Mouse (Mus musculus) midbrain, postnatal 0 days (tissue): Measurements from ENCODE around the gene Nlrc5. TPM values are rescaled to one million over a fixed set of nuclear protein-coding genes. Genes with fewer than 3 reads are reported as not detected.
"Not testable (repeated sequence)": the region's sequence is repeated elsewhere in the genome, so short reads cannot be mapped to it uniquely, and the experiment has no call there.

Experiments
- ATAC-seq: fragments of 200-750 bp; cut with Nextera tagmentation; 2 replicates; pipeline ENCODE4 v1.8.0; 2017; ENCODE audit warnings: moderate number of reproducible peaks, mild to moderate bottlenecking, moderate TSS enrichment, moderate library complexity; ENCODE audit not compliant: low FRiP score
- DNase-seq: peaks from one replicate; pipeline ENCODE4 v3.0.0-alpha.2; 2015; ENCODE audit warnings: low spot score
- H3K27ac ChIP-seq: fragments of 300-500 bp; sonication (generic); 2 replicates; pipeline ENCODE4 v1.5.1; 2014; ENCODE audit warnings: low read depth, mild to moderate bottlenecking, low read length, mixed read lengths
- H3K27me3 ChIP-seq: fragments of 300-500 bp; sonication (generic); 2 replicates; pipeline ENCODE4 v1.6.1; 2014; ENCODE audit warnings: low read length, control low read depth, mixed read lengths; ENCODE audit not compliant: insufficient read depth
- H3K36me3 ChIP-seq: fragments of 300-500 bp; sonication (generic); 2 replicates; pipeline ENCODE4 v1.6.1; 2014; ENCODE audit warnings: low read length, control low read depth, mixed read lengths; ENCODE audit not compliant: insufficient read depth
- H3K4me1 ChIP-seq: fragments of 300-500 bp; sonication (generic); 2 replicates; pipeline ENCODE4 v1.6.1; 2014; ENCODE audit warnings: mild to moderate bottlenecking, control low read depth, antibody characterized with exemption, low read length, mixed read lengths; ENCODE audit not compliant: insufficient read depth
- H3K4me2 ChIP-seq: fragments of 300-500 bp; sonication (generic); 2 replicates; pipeline ENCODE4 v1.6.1; 2014; ENCODE audit warnings: low read depth, mild to moderate bottlenecking, low read length, mixed read lengths; ENCODE audit not compliant: poor library complexity, severe bottlenecking
- H3K4me3 ChIP-seq: fragments of 300-500 bp; sonication (generic); 2 replicates; pipeline ENCODE4 v1.5.1; 2014; ENCODE audit warnings: low read depth, mild to moderate bottlenecking, low read length, moderate library complexity
- H3K9ac ChIP-seq: fragments of 300-500 bp; sonication (generic); replicated peaks from 2 replicates; pipeline ENCODE4 v1.6.1; 2014; ENCODE audit warnings: mild to moderate bottlenecking, low read length, moderate library complexity, mixed read lengths; ENCODE audit not compliant: poor library complexity, severe bottlenecking
- H3K9me3 ChIP-seq: fragments of 300-500 bp; sonication (generic); 2 replicates; pipeline ENCODE4 v1.6.1; 2016; ENCODE audit warnings: low read length, control low read depth
- CTCF ChIP-seq: IDR thresholded peaks from 2 replicates; pipeline ENCODE4 v1.5.1; 2016; ENCODE audit warnings: antibody characterized with exemption, mild to moderate bottlenecking
- WGBS: fragments of 180-500 bp; shearing (Covaris S2); extraction: QIAGEN DNeasy Blood & Tissue Kit; methylation state at CpG from one replicate; pipeline ENCODE4 v1.1.7; 2014; 5-methylcytosine and 5-hydroxymethylcytosine counted together
- polyA plus RNA-seq: library from polyadenylated mRNA; unstranded; fragments of >200 nt; fragmentation: Nextera tagmentation; extraction: Ambion mirVana; gene quantifications from 2 replicates; pipeline ENCODE4 v1.2.1, GENCODE M21; 2015
- total RNA-seq: library from RNA; depleted of rRNA; stranded (reverse); fragments of >200 nt; gene quantifications from 2 replicates; pipeline ENCODE4 v1.2.3, GENCODE M21; 2014

Nlrc5 gene
- total and polyA plus RNA-seq, 2 experiments from 2014 or later: 0.22 to 0.63 TPM

DNA sequence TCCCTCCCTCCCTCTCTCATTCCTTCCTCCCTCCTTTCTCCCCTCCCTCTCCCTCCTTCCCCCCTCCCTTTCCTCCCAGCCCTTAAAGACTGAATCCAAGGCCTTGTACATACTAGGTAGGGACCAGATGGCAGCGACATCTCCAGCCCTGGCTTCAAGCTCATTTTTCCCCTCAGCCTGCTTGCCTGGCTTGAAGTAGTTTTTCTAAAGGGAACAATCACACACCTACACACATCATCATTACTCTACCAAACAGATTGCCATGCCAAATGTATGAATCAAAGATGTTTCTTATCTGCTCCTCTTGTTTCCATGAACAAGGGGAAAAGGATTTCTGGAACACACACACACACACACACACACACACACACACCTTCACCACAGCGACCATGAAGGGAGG, 10.3 kb downstream of the Nlrc5 start:
- ATAC-seq (no peak), DNase-seq (no peak)
- no peak overlapping the region for H3K27ac ChIP-seq
- no peaks in the 10 kb centered on the region for H3K27me3 ChIP-seq
- TF ChIP-seq CTCF: no peak
- H3K4me3 ChIP-seq: no peak overlapping the region
- H3K36me3 ChIP-seq: no peaks in the 10 kb centered on the region
- 67% methylated on average over 2 of the region's 2 CpGs for WGBS
- no peaks in the 10 kb centered on the region for H3K4me1 ChIP-seq
- no peaks in the 10 kb centered on the region for H3K9me3 ChIP-seq
- H3K4me2 ChIP-seq: no peak overlapping the region
- H3K9ac ChIP-seq: no peak overlapping the region

DNA sequence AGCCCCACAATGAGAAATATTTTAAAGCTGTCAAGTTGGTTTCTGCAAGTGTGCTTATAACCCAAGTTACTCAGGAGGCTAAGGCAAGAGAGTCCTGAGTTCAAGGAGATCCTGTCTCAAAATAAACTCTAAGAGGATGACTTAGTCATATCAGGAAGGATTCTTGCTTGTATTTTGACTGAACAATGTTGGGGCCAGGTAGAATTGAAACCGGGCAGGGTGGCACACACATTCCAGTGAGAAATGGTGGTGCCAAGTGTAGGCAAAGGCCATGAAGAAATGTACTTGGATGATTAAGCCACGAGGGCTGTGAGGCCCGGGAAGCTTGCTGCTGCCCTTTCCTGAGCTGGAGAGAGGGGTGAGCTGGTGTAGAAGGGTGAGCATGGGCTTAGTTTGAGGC, 13.0 kb downstream of the Nlrc5 start:
- ATAC-seq: no peak
- 95% methylated on average over 3 of the region's 3 CpGs for WGBS
- H3K27ac ChIP-seq: no peak overlapping the region
- no peak overlapping the region for H3K9ac ChIP-seq
- DNase-seq: no peak
- H3K9me3 ChIP-seq: no peaks in the 10 kb centered on the region
- H3K4me3 ChIP-seq: no peak overlapping the region
- no peak for TF ChIP-seq CTCF
- no peak overlapping the region for H3K4me2 ChIP-seq
- H3K4me1 ChIP-seq: no peaks in the 10 kb centered on the region
- H3K27me3 ChIP-seq: no peaks in the 10 kb centered on the region
- no peaks in the 10 kb centered on the region for H3K36me3 ChIP-seq

- H3K9me3 ChIP-seq: no peaks in the 10 kb centered on the region
- no peaks in the 10 kb centered on the region for H3K27me3 ChIP-seq
- ATAC-seq (no peak), DNase-seq (no peak)
- no peaks in the 10 kb centered on the region for H3K36me3 ChIP-seq
- H3K4me2 ChIP-seq: no peak overlapping the region
- no peak for TF ChIP-seq CTCF
- no peaks in the 10 kb centered on the region for H3K4me1 ChIP-seq
- H3K4me3 ChIP-seq: no peak overlapping the region
- H3K9ac ChIP-seq: no peak overlapping the region
- H3K27ac ChIP-seq: no peak overlapping the region
- 84% methylated on average over 7 of the region's 7 CpGs for WGBS
These were observed 13.6 kb downstream of the Nlrc5 start for GRCm38 (mm10) chr8:94447583-94448324.

GRCm38 (mm10) chr8:94452991-94453390, 18.8 kb downstream of the Nlrc5 start:
- not testable (repeated sequence) for H3K27ac ChIP-seq, H3K9ac ChIP-seq, DNase-seq, ATAC-seq, H3K36me3 ChIP-seq, H3K4me1 ChIP-seq, H3K4me2 ChIP-seq, H3K27me3 ChIP-seq, H3K9me3 ChIP-seq, H3K4me3 ChIP-seq
- 92% methylated on average over 15 of the region's 15 CpGs for WGBS

DNA sequence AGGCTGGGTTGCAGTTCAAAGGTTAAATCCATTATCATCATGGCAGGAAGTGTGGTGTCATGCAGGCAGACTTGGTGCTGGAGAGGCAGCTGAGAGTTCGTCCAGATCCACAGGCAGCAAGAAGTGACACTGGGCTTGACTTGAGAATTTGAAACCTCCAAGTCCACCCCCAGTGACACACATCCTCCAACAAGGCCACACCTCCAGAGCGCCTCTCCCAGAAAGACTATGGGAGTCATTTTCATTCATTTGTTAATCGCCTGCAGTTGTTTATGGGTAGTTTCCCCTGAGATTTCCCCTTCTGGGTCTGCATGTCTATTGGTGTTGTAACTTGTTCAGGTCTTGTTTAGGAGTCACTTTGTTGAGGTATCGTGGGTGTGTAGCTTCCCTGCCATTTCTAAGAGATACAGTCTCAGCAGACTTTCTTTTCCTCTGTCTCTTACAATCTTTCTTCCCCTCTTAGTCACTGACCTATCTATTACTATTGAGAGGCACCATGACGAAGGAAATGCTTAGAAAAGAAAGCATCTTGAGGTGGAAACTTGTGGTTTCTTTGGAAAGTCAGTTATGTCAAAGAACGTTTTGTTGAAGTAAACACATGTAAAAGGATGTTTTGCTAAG, 19.8 kb downstream of the Nlrc5 start:
- WGBS: 83% methylated on average over 6 of the region's 6 CpGs
- DNase-seq (no peak), ATAC-seq (no peak)
- H3K4me2 ChIP-seq: no peak overlapping the region
- no peaks in the 10 kb centered on the region for H3K4me1 ChIP-seq
- H3K9me3 ChIP-seq: no peaks in the 10 kb centered on the region
- no peak overlapping the region for H3K27ac ChIP-seq
- H3K9ac ChIP-seq: no peak overlapping the region
- no peak overlapping the region for H3K4me3 ChIP-seq
- TF ChIP-seq CTCF: no peak
- no peaks in the 10 kb centered on the region for H3K27me3 ChIP-seq
- no peaks in the 10 kb centered on the region for H3K36me3 ChIP-seq

DNA sequence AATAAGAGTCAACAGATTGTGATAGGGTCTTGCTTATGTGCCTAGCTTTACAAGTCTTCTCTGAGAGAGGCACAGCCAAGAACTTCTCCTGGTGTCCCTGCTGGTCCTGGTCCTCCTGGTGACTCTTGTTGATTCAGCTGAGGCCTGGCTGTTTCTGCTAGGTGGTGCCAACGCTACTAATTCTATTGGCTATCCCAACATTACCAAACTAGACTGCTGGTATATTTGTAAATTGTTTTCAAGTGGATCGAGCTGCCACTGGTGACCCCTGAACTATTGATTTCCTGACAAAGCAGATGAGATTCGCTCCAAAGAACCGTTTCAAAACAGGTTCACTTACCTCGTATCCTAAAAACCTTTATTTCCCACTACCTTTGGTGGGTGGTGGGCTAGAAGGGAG, 20.7 kb downstream of the Nlrc5 start:
- H3K27ac ChIP-seq: no peak overlapping the region
- no peaks in the 10 kb centered on the region for H3K9me3 ChIP-seq
- no peaks in the 10 kb centered on the region for H3K4me1 ChIP-seq
- no peak overlapping the region for H3K4me2 ChIP-seq
- ATAC-seq (no peak), DNase-seq (no peak)
- no peak overlapping the region for H3K9ac ChIP-seq
- WGBS: 85% methylated on average over 5 of the region's 5 CpGs
- no peak overlapping the region for H3K4me3 ChIP-seq
- no peaks in the 10 kb centered on the region for H3K27me3 ChIP-seq
- no peaks in the 10 kb centered on the region for H3K36me3 ChIP-seq
- TF ChIP-seq CTCF: no peak
